Mouse (Mus musculus) heart, postnatal 14 days (tissue): ENCODE measurements around the gene Atp1a2. TPM values are rescaled to one million over a fixed set of nuclear protein-coding genes. Genes with fewer than 3 reads are reported as not detected.
"Not testable (repeated sequence)": the region's sequence is repeated elsewhere in the genome, so short reads cannot be mapped to it uniquely, and the experiment has no call there.

Source experiments
- DNase-seq, 2 experiments: peaks; one replicate each; pipeline ENCODE4 v3.0.0; 2021 to 2022
- intact Hi-C: fragments of 180-260 bp; cut with DNase I; formaldehyde crosslinking; loops from one replicate; pipeline ENCODE4 v1.15.1; 2025
- total RNA-seq, 2 experiments: library from RNA; stranded (reverse); gene quantifications; 2 replicates each; pipeline ENCODE4 v1.2.3; 2021

Atp1a2 gene
- total RNA-seq, 2 experiments from 2014 or later: 448 to 458 TPM

GRCm38 (mm10) chr1:172281522-172282254, 16.2 kb downstream of the Atp1a2 start:
- intact Hi-C loops: no loop called here
- DNase-seq: no peak

GRCm38 (mm10) chr1:172279768-172280509, 17.9 kb downstream of the Atp1a2 start:
- no peak for DNase-seq
- intact Hi-C loops: no loop called here

GRCm38 (mm10) chr1:172278328-172278727, 19.5 kb downstream of the Atp1a2 start:
- DNase-seq: no peak

GRCm38 (mm10) chr1:172277172-172277571, 20.7 kb downstream of the Atp1a2 start:
- intact Hi-C loops: no loop called here
- DNase-seq: no peak

More at GRCm38 (mm10) chr1:172278328-172278727, 19.5 kb downstream of the Atp1a2 start:
- intact Hi-C loops: no loop called here

- DNase-seq: no peak
- intact Hi-C loops: no loop called here
Measured at GRCm38 (mm10) chr1:172274547-172274946, 23.3 kb downstream of the Atp1a2 start.

GRCm38 (mm10) chr1:172274116-172274515, 23.7 kb downstream of the Atp1a2 start:
- DNase-seq: no peak
- intact Hi-C loops: no loop called here

- DNase-seq: peak; percentile 33 to 55
- intact Hi-C loops: no loop called here
Measured at GRCm38 (mm10) chr1:172273386-172273785, 24.5 kb downstream of the Atp1a2 start.

GRCm38 (mm10) chr1:172271765-172272164, 26.1 kb downstream of the Atp1a2 start:
- intact Hi-C loops: no loop called here
- DNase-seq: no peak

- intact Hi-C loops: no loop called here
- DNase-seq: no peak
Measured at GRCm38 (mm10) chr1:172271208-172271607, 26.7 kb downstream of the Atp1a2 start.

GRCm38 (mm10) chr1:172261477-172262078, 36.3 kb downstream of the Atp1a2 start, which contains the start of gene Igsf8:
TSS of gene Igsf8 (plus strand) at chr1:172261641.
- intact Hi-C loops: no loop called here
- no peak for DNase-seq

- intact Hi-C loops: no loop called here
- DNase-seq: no peak
Measured at GRCm38 (mm10) chr1:172258314-172258713, 39.5 kb downstream of the Atp1a2 start, which contains the start of gene Atp1a4. TSS of gene Atp1a4 (minus strand) at chr1:172258414.

GRCm38 (mm10) chr1:172247679-172248078, 50.2 kb downstream of the Atp1a2 start:
- DNase-seq: peak; percentile 39 to 63
- intact Hi-C loops: loop anchor here (5.0 kb wide), 1 partner anchor 85 kb away; no protein-coding TSS in a partner anchor

GRCm38 (mm10) chr1:172247216-172247615, 50.6 kb downstream of the Atp1a2 start:
- intact Hi-C loops: loop anchor here (5.0 kb wide), 1 partner anchor 85 kb away; no protein-coding TSS in a partner anchor

GRCm38 (mm10) chr1:172244645-172245044, 53.2 kb downstream of the Atp1a2 start:
- not testable (repeated sequence) for DNase-seq
- intact Hi-C loops: loop anchor here (5.0 kb wide), 1 partner anchor 82 kb away; no protein-coding TSS in a partner anchor

More at GRCm38 (mm10) chr1:172247216-172247615, 50.6 kb downstream of the Atp1a2 start:
- no peak for DNase-seq

- peak; percentile 38 to 59 for DNase-seq
- intact Hi-C loops: loop anchor here (2.0 kb wide), 1 partner anchor 19 kb away; no protein-coding TSS in a partner anchor
Measured at GRCm38 (mm10) chr1:172243547-172244205, 54.2 kb downstream of the Atp1a2 start.

GRCm38 (mm10) chr1:172242401-172242800, 55.5 kb downstream of the Atp1a2 start:
- DNase-seq: peak in 1 of 2 experiments; percentile 46
- intact Hi-C loops: loop anchor here (2.0 kb wide), 1 partner anchor 18 kb away; no protein-coding TSS in a partner anchor

- DNase-seq: no peak
- intact Hi-C loops: no loop called here
Measured at GRCm38 (mm10) chr1:172240945-172241708, 56.7 kb downstream of the Atp1a2 start.

- no peak for DNase-seq
- intact Hi-C loops: no loop called here
Measured at GRCm38 (mm10) chr1:172229215-172229614, 68.6 kb downstream of the Atp1a2 start.

- no peak for DNase-seq
- intact Hi-C loops: no loop called here
Measured at GRCm38 (mm10) chr1:172228209-172228608, 69.7 kb downstream of the Atp1a2 start.
